Mouse (Mus musculus): ENCODE results near the gene Stx3.

Stx3 gene

DNA sequence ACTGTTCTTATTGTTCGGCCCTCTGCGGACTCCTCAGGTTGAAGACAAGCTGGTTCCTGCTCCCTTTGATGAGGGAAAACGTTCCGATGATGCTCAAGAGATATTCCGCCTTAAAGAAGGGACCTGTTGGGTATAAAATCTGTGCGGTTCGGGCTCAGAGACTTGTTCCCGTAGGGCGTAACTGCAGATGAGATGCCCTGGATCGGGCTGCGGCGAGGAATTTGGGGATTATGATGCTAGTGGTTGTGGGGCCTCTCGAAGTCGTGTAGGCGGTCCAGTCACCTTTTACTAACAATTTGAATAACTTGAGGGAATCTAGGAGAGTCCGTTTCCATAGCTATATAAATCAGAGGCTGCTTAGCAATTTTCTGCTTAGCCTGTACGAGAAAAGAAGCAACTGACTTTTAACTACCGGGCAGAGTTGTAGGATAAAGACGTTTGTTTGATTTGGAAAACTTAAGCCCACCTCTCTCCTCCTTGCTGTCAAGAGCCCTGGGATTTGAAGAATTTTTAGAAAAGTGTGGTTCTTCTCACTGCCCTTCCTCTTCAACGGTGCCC lies at the start of gene Stx3:
Gene Stx3, minus strand, starts transcription at position 261 of the 558 bp plus-strand sequence.
- no peak for DNase-seq (ENCODE audit: low spot score)

DNA sequence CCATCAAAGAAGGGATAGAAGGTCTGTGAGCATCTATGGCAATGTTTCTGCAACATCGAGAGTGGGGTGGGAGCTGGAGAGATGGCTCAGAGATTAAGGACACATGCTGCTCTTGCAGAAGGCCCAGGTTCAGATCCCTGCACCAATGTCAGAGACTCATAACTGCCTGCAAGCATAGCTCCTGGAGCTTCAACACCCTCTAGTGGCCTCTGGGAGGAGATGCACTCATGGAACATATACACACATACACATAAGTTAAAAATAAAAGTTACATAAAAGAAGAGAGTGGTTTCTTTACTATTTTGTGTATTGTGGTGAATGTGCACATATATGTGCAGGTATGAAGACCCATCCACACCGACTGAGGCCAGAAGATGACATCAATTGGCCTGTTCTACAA lies 48.6 kb upstream of the Stx3 start:
- no peak for DNase-seq (ENCODE audit: low spot score)

DNA sequence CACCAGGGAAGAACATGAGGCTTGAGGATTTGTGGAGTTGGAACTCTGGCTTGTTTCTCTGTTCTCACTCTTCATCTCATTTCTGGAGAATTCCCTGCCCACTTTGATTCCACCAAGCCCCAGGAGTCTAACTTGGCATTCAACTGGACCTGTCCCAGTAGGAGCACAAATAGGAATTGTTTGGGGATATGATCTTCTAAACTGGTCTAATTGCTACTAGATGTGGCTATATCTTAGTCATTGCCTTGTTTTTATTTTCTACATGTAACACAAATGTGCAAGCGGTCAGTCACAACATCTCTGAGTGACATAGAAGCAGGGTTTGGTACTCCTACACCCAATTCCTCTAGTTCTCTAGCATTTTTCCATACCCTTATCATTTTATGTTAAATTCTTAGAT lies 41.8 kb upstream of the Stx3 start, which contains the start of gene Olfr1418:
Gene Olfr1418, minus strand, starts transcription at position 101 of the 400 bp plus-strand sequence.
- no peak for DNase-seq (ENCODE audit: low spot score)

DNA sequence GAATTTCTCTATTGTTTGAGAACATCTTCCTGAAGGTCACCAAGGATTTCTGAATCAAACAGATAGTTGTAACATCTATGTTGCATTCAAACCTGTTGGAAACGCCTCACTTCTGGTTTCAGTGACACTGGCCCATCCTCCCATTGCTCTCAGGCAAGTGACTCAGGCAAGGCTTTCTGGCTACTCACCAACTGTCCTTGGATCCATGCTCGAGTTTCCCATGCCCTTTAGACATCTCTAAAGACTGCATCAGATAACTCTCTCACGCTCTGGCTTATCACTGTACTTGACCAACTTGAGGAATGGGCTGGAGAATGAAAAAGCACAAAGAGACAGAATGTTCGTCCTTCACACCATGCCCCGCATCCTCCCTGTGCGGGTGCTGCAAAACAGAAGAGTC lies 37.3 kb upstream of the Stx3 start:
- DNase-seq (ENCODE audit: low spot score) = no peak

DNA sequence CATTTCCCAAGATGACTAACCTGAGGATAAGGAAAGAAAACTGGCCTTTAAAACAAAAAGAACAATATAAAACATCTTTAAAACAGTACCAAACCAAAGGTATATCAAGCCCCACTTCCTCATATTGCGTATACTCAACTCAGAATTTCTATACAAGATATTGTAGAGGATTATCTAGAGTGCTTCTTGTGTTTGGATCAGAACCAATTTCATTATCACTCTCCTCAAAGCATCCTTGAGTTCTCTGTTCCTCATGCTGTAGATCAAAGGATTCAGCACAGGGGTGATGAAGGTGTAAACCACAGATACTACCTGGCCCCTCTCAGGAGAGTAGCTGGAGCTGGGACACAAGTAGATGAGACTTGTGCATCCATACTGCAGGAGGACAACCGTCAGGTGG lies 35.6 kb upstream of the Stx3 start:
- DNase-seq (ENCODE audit: low spot score) = no peak

DNA sequence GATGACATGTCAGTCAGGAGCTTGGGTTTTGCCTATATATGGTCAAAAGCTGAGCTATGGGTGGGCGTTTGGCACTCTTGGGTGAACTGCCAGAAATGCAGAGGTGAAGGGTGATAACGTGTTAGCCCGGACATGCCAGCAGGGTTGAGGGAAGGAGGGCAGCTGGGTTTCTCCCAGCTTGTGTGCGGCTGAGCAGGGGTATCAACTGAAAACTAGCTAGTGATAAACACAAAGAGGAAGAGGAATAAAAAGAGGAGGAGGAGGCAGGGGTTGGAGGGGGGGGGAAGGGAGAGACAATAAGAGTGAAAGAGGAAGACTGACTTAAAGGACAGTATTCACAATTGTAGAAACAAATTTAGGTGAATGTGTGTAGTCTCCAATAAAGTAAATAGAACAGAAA lies 33.4 kb upstream of the Stx3 start:
- DNase-seq (ENCODE audit: low spot score) = no peak

DNA sequence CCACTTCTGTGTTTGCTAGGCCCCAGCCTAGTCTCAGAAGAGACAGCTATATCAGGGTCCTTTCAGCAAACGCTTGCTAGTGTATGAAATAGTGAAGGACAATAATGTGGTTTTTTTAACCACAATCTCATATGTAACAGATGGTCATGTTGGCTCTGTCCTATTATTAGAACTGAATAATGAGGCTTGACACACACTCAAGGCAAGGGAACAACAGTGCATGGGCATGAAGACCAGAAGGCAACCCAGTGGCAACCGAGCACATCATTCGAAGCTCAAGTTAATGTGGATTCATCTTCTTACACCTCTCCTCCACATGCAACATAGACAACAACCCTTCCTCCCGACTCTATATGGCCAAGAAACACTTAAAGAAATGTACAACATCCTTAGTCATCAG lies 27.1 kb upstream of the Stx3 start:
- no peak for DNase-seq (ENCODE audit: low spot score)

DNA sequence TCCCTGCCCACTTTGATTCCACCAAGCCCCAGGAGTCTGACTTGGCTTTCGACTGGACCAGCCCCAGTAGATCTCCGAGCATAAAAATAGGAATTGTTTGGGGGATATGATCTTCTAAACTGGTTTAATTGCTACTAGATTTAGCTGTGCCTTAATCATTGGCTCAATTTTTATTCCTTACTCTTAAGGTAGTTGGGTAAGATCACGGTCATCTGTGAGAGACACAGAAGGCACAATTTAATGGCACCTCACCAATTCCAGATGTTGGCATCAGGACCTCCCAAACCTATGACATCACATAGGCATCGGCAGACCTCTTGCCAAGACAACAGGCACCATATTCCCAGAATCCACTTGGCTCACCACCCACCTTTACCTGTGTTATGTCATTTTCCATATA lies 19.9 kb upstream of the Stx3 start, which contains the start of gene Olfr1417:
Gene Olfr1417, minus strand, starts transcription at position 101 of the 400 bp plus-strand sequence.
- DNase-seq (ENCODE audit: low spot score) = no peak

DNA sequence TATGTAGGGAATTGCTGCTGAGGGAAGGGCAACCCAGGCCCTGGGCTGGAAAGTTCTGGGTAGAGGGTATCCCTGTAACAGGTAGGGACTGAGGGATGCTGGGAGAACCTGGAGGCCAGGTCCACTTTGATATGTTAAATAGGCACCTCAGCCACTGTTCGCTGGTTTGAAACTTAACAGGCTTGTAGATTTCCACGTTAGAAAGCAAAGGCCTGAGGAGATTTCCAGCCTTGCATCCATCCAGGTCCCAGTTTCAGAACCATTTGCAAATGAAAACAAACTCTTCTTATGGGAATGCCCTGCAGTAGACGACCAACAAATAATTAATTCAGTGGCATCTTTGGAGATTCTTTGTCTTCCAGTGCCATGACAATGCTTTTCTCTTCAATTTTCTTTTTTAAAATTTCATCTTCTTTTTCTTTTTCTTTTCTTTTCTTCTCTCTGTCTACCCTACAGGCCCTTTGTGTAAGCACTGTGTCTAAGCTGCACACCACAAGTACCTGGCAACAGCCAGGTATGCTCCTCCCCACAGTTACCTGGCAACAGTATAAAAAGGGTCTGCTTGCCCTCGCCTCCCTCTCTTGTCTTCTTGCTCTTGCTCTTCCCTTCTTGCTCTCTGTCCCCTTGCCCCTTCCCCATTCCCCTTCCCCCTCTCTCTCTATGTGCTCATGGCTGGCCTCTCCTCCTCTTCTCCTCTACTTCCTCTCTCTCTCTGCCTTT lies 4.3 kb upstream of the Stx3 start:
- DNase-seq (ENCODE audit: low spot score) = no peak

DNA sequence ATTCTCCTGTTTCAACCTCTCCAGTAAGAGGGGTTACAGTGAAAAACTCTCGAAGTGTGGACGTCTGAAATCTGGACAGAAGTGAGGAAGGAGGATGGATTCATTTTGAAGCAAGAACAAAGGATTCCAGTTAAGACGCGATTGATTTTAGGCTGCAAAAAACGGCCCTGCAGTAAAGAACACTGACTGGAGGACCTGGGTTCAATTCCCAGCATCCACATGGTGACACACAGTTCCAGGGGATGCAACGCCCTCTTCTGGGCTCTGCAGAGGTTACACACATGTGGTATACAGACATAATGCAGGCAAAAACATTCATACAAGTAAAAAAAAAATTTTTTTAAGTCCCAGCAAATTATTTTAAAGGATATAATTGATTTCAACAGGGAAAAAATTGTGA lies 1.0 kb upstream of the Stx3 start:
- DNase-seq (ENCODE audit: low spot score) = no peak

DNA sequence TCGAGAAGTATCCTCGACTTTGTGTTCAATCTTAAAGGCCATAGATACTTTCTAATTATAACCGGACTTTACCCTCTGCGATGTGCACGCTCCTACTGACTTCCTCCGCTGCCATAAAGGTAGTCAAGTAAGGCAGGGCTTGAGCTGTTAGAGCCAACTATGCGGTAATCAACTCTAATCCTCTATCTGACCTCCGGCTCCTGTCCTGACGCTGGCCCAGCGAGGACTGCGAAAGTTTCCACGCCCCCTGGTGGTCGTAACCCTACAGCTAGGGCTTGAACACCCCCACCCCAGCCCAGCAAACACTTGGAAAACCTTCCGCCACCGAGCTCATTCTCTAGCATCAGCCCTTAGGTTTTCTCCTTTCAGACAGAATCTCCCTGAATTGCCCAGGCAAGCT lies 597 bp upstream of the Stx3 start:
- peak; percentile 64 for DNase-seq (ENCODE audit: low spot score)

DNA sequence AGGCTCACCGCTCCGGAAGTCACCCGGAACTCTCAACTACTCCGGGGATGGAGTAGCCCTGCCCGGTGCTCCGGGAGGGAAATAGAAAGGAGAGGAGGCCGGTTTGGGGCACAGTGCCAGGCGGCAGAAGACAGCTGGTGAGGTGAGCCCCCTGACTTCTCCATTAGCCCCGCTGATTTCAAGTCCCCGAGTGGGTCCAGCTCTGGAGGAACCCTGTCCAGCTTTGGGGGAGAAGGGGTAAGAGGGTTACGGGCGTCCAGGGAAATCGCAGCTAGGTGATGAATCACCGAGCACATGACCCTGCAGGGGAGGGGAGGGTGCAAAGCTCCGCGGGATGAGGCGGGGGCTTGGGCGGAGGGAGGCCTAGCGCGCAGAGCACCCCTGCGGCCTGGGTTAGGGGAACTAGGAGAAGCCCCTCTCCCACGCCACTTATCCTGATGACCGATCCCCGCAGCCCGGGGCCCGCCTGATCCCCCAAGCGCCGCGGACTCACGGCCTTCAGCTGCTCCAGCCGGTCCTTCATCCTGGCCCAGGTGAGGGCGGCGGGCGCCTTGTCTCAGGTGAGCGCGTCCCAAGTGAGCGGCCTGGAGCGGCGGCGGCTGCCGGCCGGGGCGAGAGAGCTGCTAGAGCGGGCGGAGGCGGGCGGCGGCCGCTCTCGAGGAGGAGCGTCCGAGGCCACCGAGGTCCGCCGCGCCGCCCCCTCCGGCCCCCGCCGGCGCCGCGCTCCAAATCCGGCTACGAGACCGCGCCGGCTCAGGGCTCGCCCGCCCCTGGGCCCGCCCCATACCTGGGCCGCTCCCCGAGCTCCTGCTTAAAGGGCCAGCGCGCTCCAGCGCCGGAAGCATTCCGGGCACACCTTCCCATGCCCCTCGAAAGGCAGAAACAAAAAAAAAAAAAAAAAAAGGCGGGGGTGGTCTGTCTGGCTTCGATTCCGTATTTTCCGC lies 732 bp downstream of the Stx3 start:
- peak; percentile 39 for DNase-seq (ENCODE audit: low spot score)

DNA sequence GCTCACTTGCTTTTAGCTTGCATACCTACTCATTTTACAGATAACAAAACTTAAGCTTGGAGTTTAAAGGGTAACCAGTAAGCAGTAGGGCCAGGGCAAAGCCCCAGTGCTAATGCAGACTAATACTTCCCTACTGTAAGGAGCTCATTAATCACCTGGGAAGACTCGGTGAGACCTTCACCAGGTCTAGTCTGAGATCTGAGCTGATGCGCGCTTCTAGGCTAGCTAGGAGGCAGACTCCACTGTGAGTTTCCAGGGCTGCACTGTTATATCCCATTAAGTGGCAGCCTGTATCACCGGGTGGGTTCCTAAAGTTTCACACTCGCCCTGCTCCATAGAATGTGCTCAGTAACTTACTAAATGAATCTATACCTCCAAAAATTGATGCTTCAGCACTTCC lies 1.6 kb downstream of the Stx3 start:
- DNase-seq (ENCODE audit: low spot score) = no peak

DNA sequence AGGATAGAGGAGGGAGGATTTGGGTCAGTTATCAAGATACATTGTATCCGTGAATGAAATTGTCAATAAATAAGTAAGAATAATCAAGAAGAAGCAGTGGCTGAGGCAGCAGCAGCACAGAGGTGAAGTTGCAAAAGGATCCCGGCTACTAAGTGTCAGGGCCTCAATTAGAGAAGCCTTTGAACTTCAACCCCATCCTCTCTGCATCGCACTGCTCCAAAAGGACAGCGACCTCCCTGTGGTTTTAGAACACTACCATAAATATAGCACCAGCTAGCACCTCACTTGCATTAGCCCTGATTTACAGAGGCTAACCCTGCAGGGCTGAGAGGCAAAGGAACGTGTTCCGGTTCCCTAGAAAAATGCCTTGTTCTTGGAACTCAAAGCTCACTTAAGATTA lies 2.5 kb downstream of the Stx3 start:
- DNase-seq (ENCODE audit: low spot score) = peak; percentile 16

DNA sequence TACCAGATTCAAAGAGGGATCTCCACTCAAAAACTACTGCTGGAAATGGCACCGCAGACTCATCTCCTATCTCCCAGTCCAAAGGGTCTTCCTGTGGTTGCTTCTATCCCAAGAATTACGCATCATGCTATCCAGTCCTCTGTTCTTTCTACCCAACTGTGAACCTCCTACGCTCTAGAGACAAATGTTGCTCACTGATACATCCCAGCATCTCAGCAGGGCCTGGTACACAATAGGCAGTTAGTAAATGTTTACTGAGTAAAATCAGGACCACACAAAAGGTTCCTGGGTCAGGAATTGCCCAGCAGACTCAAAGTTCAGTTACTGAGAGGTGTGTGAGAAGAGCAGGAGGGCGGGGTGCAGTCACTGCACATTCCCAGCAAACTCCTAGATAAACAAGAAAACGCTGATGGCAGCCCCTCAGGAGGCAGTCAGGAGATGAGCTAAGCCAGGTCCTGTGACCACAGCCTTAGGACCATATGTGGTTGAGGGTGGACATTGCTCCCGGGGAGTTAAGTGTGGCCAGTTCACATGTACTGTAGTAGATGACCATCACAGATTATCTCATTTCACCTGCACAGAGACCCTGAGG lies 4.4 kb downstream of the Stx3 start:
- no peak for DNase-seq (ENCODE audit: low spot score)

DNA sequence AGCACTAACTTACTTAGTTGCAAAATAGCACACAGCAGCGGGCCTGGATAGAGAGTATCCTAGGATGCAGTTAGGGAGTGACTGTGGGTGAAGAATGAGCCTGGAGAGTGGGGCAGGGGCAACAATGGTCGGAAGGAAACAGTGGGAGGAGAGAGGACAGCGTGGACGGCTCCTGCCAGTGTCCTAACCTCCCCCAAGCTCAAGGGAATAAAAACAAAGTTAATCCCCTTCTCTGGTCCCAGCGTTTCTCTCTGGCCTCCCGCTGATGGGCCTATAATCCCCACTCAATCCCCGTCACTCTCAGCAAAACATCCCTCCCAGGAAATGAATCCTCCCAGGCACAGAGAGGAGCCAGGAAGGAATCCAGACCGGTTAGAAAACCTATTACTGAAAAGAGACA lies 5.6 kb downstream of the Stx3 start:
- DNase-seq (ENCODE audit: low spot score) = no peak

DNA sequence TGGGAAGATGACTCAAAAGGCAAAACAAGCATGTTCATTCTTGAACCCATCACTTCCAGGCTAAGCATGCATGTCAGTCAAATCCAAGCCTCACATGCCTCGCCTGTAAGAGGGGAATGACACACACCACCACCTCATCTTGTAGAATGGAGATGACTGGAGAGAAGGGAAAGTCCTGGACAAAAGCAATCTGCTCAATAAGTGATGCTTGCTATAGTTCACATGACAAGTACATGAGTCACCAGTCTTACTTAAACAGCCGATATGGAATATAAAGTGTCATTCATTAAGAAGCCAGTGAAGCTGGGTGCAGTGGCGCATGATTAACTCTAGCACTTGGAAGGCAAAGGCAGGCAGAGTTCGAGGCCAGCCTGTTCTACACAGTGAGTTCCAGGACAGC lies 6.1 kb downstream of the Stx3 start:
- no peak for DNase-seq (ENCODE audit: low spot score)

DNA sequence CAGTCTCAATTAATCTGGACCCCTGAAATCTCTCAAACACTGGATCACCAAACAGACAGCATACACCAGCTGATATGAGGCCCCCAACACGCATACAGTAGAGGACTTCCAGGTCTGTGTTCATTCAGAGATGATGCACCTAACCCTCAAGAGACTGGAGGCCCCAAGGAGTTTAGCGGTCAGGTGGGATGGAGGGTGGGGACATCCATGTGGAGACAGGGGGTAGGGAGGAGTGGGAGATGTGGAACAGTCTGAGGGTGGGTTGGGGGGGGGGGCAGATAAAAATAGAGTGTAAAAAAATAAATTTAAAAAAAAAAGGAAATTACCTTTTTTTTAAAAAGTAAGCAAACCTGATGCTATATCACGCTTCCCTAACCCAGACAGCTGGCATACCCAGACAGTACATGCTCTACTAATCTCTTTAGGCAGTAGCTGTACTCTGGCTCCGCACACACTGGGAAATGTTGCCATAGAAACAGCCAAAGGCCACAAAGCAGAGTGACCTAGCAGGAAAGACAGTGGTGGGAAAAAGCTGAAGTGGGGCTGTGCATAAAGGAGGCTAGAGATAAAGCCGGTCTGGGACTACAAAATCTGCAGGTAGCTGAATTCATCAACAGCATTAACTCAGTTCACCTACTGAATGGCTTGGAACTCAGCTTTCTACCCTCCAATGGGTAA lies 7.4 kb downstream of the Stx3 start:
- no peak for DNase-seq (ENCODE audit: low spot score)

DNA sequence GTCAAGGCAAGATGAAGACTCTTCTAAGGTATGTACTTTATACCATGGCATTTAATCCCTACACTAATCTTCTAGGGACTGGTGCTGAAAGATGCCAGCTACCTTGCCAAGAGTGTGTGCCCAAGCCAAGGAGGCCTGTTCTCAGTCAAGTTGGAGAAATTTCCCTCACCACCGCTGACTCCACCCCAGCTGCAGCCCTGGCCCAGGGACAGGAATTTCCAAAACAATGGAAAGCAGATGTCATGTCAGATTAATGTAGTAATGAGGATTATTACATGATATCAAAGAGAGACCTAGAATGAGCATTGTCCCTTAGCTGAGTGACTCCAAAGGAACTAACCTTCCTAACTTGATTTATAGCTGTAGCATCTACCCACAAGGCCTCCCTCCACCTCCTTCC lies 8.3 kb downstream of the Stx3 start:
- DNase-seq (ENCODE audit: low spot score) = no peak

DNA sequence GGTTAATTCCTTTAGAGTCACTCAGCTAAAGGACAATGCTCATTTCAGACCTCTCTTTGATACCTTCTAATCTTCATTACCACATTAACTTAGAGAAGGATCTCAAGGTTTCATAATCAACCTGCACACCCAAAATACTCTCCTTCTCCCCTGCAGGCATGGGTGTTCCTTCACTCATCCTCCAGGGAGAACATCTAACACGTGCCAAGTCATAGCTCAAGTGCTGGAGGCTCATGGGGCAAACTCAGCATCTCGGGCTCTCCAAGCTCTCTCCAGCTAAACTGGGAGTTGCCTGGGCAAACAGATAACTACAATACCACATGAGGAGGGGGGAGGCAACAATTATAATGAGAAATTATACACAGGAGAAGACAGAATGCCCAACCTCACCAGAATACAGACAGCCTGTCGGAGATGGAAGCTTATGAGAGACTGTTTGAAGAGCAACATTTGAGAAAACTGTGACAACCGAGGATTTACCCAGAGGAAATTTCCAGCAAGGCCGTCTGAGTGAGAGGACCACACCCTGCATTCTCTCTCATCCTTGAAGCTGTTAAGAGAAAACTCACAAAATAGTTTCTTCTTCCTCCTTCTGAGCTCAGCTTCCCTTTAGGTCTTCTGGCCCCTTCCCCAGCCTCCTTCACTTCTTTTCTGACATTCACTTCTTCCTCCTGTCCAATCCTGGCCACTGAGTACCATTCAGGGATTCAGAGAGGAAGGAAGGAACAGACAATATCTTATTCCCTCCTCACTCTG lies 9.0 kb downstream of the Stx3 start:
- no peak for DNase-seq (ENCODE audit: low spot score)

DNA sequence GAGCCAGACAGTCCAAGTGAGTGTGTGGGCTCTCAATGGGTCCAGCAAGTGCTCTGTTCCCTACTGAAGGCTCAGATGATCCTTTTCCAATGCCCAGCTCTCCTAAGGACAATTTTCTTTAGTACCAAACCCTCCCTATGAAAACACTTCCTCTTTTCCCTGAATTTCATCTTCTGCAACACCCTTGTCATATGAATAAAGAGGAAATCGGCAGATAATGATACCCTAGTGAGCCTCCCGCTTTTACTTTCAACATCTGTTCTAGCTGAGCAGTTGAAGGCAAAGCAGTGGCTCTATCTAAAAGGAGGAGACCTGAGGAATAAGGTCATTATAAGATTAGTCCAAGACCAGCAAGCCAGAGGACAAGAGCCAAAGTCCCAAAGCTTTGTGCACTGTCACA lies 10.8 kb downstream of the Stx3 start:
- no peak for DNase-seq (ENCODE audit: low spot score)

Measured in testis, postnatal 14 days (tissue).